Mouse (Mus musculus) hindbrain, embryonic 13.5 days (tissue): ENCODE results near the gene Dnah14. TPM values are rescaled to one million over a fixed set of nuclear protein-coding genes. Genes with fewer than 3 reads are reported as not detected.

Experiments used
- ATAC-seq: fragments of 200-750 bp; cut with Nextera tagmentation; 2 replicates; pipeline ENCODE4 v1.8.0; 2017; ENCODE audit warnings: moderate TSS enrichment; ENCODE audit not compliant: low FRiP score
- H3K27ac ChIP-seq: fragments of 300-500 bp; sonication (generic); 2 replicates; pipeline ENCODE4 v1.5.1; 2015; ENCODE audit warnings: inconsistent platforms, mild to moderate bottlenecking, moderate library complexity
- H3K27me3 ChIP-seq: fragments of 300-500 bp; sonication (generic); 2 replicates; pipeline ENCODE4 v1.6.1; 2015; ENCODE audit warnings: mild to moderate bottlenecking, inconsistent platforms
- H3K36me3 ChIP-seq: fragments of 300-500 bp; sonication (generic); 2 replicates; pipeline ENCODE4 v1.6.1; 2015; ENCODE audit warnings: mild to moderate bottlenecking, inconsistent platforms
- H3K4me1 ChIP-seq: fragments of 300-500 bp; sonication (generic); replicated peaks from 2 replicates; pipeline ENCODE4 v1.6.1; 2015; ENCODE audit warnings: inconsistent platforms
- H3K4me2 ChIP-seq: fragments of 300-500 bp; sonication (generic); 2 replicates; pipeline ENCODE4 v1.6.1; 2015; ENCODE audit warnings: inconsistent platforms, mild to moderate bottlenecking, moderate library complexity
- H3K4me3 ChIP-seq: fragments of 300-500 bp; sonication (generic); 2 replicates; pipeline ENCODE4 v1.5.1; 2015; ENCODE audit warnings: mild to moderate bottlenecking, inconsistent platforms
- H3K9ac ChIP-seq: fragments of 300-500 bp; sonication (generic); 2 replicates; pipeline ENCODE4 v1.6.1; 2015; ENCODE audit warnings: mild to moderate bottlenecking, inconsistent platforms
- H3K9me3 ChIP-seq: fragments of 300-500 bp; sonication (generic); 2 replicates; pipeline ENCODE4 v1.6.1; 2016; ENCODE audit warnings: inconsistent platforms
- WGBS: fragments of 180-500 bp; shearing (Covaris S2); methylation state at CpG from one replicate; pipeline ENCODE4 v1.1.7; 2015; 5-methylcytosine and 5-hydroxymethylcytosine counted together
- polyA plus RNA-seq: library from polyadenylated mRNA; unstranded; fragments of >200 nt; fragmentation: Nextera tagmentation; extraction: Ambion mirVana; gene quantifications from 2 replicates; pipeline ENCODE4 v1.2.1, GENCODE M21; 2015

Dnah14 gene
- polyA plus RNA-seq, 1 experiment from 2014 or later = 0.65 TPM

DNA sequence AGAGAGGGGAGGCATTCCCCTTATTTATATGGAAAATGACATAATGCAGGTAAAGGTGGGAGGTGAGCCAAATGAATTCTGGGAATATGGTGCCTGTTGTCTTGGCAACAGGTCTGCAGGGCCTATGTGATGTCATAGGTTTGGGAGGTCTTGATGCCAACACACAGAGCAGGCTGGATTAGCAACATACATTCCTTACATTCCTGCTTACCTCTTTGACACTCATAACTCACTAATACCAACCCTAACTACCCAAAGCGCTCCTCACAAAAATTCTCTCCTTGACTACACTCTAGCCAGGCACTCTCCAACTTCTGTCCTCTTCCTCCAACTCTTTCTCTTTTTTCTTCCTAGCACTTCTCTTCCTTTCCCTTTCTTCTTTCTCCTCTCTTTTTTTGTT is 271.9 kb downstream of the Dnah14 start:
- Histone ChIP-seq H3K27ac (no peak overlapping the region), H3K4me1 (peaks cover 8% of the 10 kb centered on the region), H3K4me3 (no peak overlapping the region), H3K27me3 (0 out of 2 replicates have a peak, but pooled peaks cover 7% of the 10 kb centered on the region), H3K9me3 (no peaks in the 10 kb centered on the region), H3K36me3 (no peaks in the 10 kb centered on the region), H3K4me2 (no peak overlapping the region), H3K9ac (no peak overlapping the region)
- 93% methylated on average over 1 of the region's 1 CpGs for WGBS
- no peak for ATAC-seq

GRCm38 (mm10) chr1:181850441-181850840 is 274.1 kb downstream of the Dnah14 start:
- ATAC-seq = no peak
- Histone ChIP-seq H3K4me1 (peaks cover 9% of the 10 kb centered on the region), H3K4me3 (no peak overlapping the region), H3K27ac (no peak overlapping the region), H3K9me3 (no peaks in the 10 kb centered on the region), H3K36me3 (no peaks in the 10 kb centered on the region), H3K27me3 (0 out of 2 replicates have a peak, but pooled peaks cover 3% of the 10 kb centered on the region), H3K9ac (no peak overlapping the region), H3K4me2 (no peak overlapping the region)
- 57% methylated on average over 4 of the region's 4 CpGs for WGBS

DNA sequence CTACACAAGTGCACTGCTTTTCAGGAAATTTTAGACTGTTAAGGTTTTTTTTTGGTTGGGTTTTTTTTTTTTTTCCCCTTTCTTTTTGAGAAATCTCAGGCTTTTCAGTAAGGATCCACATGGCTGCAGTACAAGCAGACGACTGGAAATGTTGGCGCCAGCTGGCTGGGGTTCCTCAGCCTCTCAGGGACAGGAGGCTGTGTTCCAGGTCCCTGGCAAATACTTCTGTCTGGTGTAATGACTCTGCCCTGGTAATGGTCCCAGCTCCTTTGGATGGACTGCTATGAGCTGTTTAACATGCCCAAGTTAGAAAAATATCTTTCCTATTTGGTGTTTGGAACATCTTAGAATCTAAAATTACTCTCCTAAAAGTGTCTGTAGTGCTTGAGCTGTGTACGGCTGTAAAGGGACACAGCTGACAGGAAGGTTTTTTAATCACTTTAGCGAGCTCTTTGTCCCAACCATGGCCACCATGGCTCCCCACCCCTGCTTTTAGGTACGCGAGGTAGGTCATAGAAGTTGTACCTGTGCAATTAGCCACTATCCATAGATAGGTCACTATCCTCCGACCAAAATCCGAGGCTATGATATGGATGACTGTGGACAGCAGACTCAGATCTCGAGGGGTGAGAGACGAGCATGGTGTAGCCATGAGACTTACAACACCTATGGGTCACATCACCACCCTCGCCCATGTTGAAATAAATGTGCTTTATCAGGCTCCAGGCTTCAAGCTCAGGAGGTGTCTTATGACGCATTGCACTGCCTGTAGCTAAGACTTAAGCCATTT is 275.4 kb downstream of the Dnah14 start:
- Histone ChIP-seq H3K9me3 (no peaks in the 10 kb centered on the region), H3K4me1 (peaks cover 9% of the 10 kb centered on the region), H3K4me2 (no peak overlapping the region), H3K27me3 (0 out of 2 replicates have a peak, but pooled peaks cover 3% of the 10 kb centered on the region), H3K9ac (no peak overlapping the region), H3K36me3 (no peaks in the 10 kb centered on the region), H3K4me3 (no peak overlapping the region), H3K27ac (no peak overlapping the region)
- no peak for ATAC-seq
- WGBS = 92% methylated on average over 12 of the region's 12 CpGs

DNA sequence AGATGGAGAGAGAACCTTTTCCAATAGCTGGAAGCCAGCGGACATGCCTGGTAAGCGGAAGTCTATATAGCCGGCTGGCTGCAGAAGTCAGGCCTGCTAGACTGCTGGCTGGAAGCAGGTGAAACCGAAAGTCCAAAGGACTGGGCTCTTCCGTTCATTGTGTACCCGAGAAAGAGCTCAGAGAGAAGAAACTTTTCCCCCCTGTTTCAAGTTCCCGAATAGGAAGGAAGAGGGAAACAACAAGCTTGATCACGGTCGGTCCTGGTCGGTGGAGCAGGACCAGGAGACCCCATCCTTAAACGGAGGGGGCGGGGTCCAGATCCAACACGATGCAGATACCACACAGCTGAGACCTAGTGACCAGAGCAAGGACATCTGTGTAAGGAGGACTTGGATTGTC is 276.1 kb downstream of the Dnah14 start:
- H3K9ac ChIP-seq = no peak overlapping the region
- no peaks in the 10 kb centered on the region for H3K36me3 ChIP-seq
- ATAC-seq = no peak
- H3K4me2 ChIP-seq = no peak overlapping the region
- 54% methylated on average over 13 of the region's 13 CpGs for WGBS
- H3K27ac ChIP-seq = no peak overlapping the region
- H3K4me1 ChIP-seq = peaks cover 9% of the 10 kb centered on the region
- no peak overlapping the region for H3K4me3 ChIP-seq
- H3K27me3 ChIP-seq = 0 out of 2 replicates have a peak, but pooled peaks cover 3% of the 10 kb centered on the region
- no peaks in the 10 kb centered on the region for H3K9me3 ChIP-seq

DNA sequence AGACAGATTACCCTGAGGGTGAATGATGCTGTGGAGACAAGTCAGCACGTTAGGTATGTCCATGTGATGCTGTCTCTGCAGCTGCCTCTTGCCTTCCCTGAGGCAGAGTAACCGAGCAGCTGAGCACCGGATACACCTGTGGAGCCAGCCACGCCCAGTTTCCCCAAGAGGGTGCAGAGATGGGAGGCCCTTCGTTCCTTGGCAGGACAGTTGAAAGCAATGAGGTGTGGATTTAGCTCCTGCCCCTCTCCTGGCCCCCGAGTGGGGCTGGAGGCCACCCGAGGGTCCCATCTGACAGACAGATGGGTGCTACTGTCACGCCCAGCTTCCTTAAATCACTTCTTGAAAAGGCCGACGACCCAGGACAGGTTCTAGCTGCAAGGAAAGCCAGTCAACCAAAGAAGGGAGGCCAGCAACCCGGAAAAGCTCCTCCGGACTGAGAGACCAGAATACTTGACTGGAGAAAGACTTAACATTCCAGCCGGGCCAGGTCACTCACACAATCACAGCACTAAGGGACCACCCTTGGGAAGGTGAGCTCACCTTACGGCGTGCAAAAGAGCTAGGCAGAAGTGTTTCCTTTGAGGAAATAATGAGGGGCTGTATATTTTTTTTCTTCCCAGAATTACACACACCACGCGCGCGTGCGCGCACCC is 276.9 kb downstream of the Dnah14 start:
- H3K4me3 ChIP-seq = no peak overlapping the region

DNA sequence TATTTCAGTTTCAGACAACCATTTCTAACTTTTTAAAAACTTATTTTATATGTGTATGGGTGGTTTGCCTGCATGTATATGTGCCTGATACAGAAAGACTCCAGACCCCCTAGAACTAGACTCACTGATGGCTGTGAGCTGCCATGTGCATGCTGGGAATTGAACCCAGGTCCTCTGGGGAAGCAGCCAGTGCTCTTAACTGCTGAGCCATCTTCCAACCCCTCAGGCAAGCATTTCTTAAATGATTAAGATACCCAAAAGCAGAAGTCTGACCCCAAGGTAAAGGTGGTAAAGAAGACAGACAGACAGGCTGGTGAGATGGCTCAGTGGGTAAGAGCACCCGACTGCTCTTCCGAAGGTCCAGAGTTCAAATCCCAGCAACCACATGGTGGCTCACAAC is 278.5 kb downstream of the Dnah14 start:
- 98% methylated on average over 2 of the region's 2 CpGs for WGBS
- Histone ChIP-seq H3K27ac (no peak overlapping the region), H3K9ac (no peak overlapping the region), H3K4me3 (no peak overlapping the region), H3K4me1 (peaks cover 9% of the 10 kb centered on the region), H3K36me3 (no peaks in the 10 kb centered on the region), H3K27me3 (0 out of 2 replicates have a peak, but pooled peaks cover 3% of the 10 kb centered on the region), H3K4me2 (no peak overlapping the region), H3K9me3 (no peaks in the 10 kb centered on the region)
- no peak for ATAC-seq

More for the DNA sequence above, 276.9 kb downstream of the Dnah14 start:
- Histone ChIP-seq H3K4me2 (peak overlapping the region; percentile 39), H3K4me1 (peaks cover 9% of the 10 kb centered on the region), H3K9ac (peak overlapping the region; percentile 24; the same call in 1 of the 2 replicates), H3K36me3 (no peaks in the 10 kb centered on the region), H3K27me3 (0 out of 2 replicates have a peak, but pooled peaks cover 3% of the 10 kb centered on the region), H3K9me3 (no peaks in the 10 kb centered on the region), H3K27ac (no peak overlapping the region)
- WGBS = 14% methylated on average over 21 of the region's 21 CpGs
- ATAC-seq = no peak

DNA sequence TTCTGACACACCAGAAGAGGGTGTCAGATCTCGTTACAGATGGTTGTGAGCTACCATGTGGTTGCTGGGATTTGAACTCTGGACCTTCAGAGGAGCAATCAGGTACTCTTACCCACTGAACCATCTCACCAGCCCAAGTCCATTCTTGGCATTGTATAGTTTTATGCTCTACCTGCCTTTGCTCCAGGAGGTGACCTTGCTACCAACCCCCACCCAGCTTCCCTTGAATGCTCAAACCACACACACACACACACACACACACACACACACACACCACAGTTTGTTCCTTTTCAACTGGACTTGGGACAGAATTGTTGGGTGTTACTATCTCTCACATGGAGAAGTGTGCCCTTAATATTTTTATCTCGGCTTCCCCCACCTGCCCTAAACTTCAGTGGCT is 280.0 kb downstream of the Dnah14 start:
- H3K27me3 ChIP-seq = 0 out of 2 replicates have a peak, but pooled peaks cover 3% of the 10 kb centered on the region
- no peak overlapping the region for H3K4me3 ChIP-seq
- ATAC-seq = no peak
- H3K4me1 ChIP-seq = peaks cover 9% of the 10 kb centered on the region
- H3K9ac ChIP-seq = no peak overlapping the region
- 94% methylated on average over 2 of the region's 2 CpGs for WGBS
- no peak overlapping the region for H3K4me2 ChIP-seq
- H3K27ac ChIP-seq = no peak overlapping the region
- H3K9me3 ChIP-seq = no peaks in the 10 kb centered on the region
- no peaks in the 10 kb centered on the region for H3K36me3 ChIP-seq

DNA sequence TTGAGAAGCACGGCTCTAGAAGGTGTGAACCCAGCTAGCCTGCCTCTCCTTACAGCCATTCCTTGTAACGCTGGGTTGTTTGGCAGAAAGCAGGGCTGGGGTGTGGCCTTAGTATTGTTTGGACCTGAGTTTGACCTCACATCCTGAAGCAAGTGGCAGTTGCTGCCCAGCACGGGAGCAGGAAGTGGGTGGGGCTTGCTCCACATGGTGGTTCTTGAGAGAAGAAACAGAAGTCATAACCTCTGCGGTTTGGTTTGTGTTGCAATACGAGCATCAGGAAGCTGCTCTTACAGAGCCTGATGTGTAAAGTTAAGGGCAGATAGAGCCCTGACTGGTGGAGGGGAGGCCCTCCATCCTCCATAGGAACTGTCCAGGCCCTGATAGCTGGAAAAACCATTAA is 284.3 kb downstream of the Dnah14 start:
- 40% methylated on average over 5 of the region's 5 CpGs for WGBS
- Histone ChIP-seq H3K4me1 (peaks cover 7% of the 10 kb centered on the region), H3K27ac (no peak overlapping the region), H3K36me3 (no peaks in the 10 kb centered on the region), H3K27me3 (0 out of 2 replicates have a peak, but pooled peaks cover 3% of the 10 kb centered on the region), H3K4me2 (no peak overlapping the region), H3K4me3 (no peak overlapping the region), H3K9ac (no peak overlapping the region), H3K9me3 (no peaks in the 10 kb centered on the region)
- ATAC-seq = no peak

- Histone ChIP-seq H3K9ac (no peak overlapping the region), H3K4me3 (no peak overlapping the region), H3K4me1 (peaks cover 7% of the 10 kb centered on the region), H3K27me3 (0 out of 2 replicates have a peak, but pooled peaks cover 3% of the 10 kb centered on the region), H3K27ac (no peak overlapping the region), H3K4me2 (no peak overlapping the region), H3K36me3 (no peaks in the 10 kb centered on the region), H3K9me3 (no peaks in the 10 kb centered on the region)
- ATAC-seq = no peak
- 76% methylated on average over 2 of the region's 2 CpGs for WGBS
Observed at GRCm38 (mm10) chr1:181861181-181861902, 285.0 kb downstream of the Dnah14 start.

DNA sequence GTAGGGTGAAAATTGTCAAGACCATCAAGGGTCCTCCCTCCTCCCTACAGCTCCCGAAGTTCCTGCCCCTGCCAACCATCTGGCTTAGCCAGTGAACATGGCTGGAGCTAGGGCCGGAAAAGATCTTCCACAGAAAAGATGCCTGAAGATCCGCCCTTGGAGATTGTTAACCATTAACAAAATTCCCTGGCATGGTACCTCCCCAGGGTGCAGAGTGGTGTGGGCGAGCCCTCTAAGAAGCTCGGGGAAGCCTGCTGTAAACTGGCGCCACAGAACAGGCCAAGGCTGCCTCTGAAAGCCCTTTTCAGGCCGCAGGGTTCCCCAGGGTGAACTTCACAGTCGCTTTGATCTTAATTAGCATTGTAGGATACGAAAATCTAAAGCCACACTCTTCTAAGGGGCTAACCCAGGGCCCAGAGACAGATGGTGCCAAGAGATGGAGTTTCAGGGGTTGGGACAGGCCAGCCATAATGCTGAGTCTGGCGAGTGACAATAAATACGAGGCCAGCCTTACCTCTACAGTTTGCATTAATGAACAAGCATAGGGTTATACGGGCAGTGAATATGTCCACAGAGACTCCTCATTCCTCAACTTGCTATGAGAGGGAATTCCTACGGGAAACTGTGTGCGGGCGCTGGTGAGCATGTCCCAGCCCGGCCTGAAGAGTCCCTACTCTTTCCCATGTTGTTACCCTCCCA is 286.5 kb downstream of the Dnah14 start:
- no peaks in the 10 kb centered on the region for H3K9me3 ChIP-seq
- 0 out of 2 replicates have a peak, but pooled peaks cover 3% of the 10 kb centered on the region for H3K27me3 ChIP-seq
- no peak overlapping the region for H3K27ac ChIP-seq
- H3K4me2 ChIP-seq = no peak overlapping the region
- ATAC-seq = no peak
- WGBS = 47% methylated on average over 16 of the region's 16 CpGs
- H3K36me3 ChIP-seq = no peaks in the 10 kb centered on the region
- peaks cover 7% of the 10 kb centered on the region for H3K4me1 ChIP-seq
- no peak overlapping the region for H3K9ac ChIP-seq
- H3K4me3 ChIP-seq = no peak overlapping the region

DNA sequence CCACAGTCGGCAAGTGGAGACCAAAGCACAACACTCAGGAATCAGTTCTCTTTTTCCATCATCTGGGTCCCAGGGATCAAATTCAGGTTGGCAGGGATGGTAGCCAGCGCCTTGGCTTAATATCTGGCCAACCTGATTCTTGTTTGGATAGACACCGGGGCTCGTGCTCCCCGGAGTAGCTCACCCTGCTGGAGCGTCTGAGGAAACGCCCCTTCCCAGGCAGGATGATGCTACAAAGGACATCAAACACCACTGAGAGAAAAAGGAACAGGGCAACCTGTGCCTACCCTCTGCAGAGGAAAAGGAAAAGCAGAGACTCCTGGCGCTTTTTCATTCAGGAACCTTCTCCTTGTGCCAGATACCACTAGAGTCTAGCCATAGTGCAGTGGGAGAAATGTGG is 287.1 kb downstream of the Dnah14 start:
- Histone ChIP-seq H3K9ac (no peak overlapping the region), H3K27me3 (0 out of 2 replicates have a peak, but pooled peaks cover 3% of the 10 kb centered on the region), H3K4me1 (peaks cover 7% of the 10 kb centered on the region), H3K4me3 (no peak overlapping the region), H3K4me2 (no peak overlapping the region), H3K36me3 (no peaks in the 10 kb centered on the region), H3K9me3 (no peaks in the 10 kb centered on the region), H3K27ac (no peak overlapping the region)
- ATAC-seq = no peak
- WGBS = 45% methylated on average over 8 of the region's 8 CpGs
